Comparison of ENCODE assay signal across 9 mouse cellular contexts in the genomic region with DNA sequence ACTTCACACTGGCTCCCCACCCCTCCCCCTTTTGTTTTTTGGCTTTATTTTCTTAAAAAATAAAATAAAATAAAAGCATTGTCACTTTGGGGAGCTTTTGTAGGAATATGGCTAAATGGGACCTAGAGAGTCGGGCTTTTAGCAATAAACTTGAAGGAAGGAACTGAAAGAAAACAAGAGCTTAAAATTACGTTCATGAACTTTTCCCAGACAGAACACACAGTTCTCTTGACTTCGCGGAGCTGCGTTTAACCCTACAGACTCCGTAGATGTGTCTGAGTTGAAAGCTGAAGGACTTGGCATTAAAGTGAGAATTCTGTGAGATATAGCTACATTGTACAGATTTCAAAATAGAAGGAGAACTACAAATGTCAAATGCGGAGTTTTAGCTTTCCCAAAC.
DNase-seq lines count a peak whose midpoint lies in the region; ATAC-seq and TF ChIP-seq lines count a peak whose summit lies in the region.
"Had no signal": no experiment of that assay in that cellular context is flagged by ENCODE, and none has a peak within 500 bp of the region (broad histone marks: within the 10 kb centered on the region; RNA-seq: fewer than 3 reads in every experiment).

No protein-coding gene starts in this region.

- TF ChIP-seq EP300 in heart, adult 2 months (IDR thresholded peaks at IDR 0.05; ENCODE audit: insufficient read depth, low read depth, low read length): no peak

- ATAC-seq in lung, embryonic 14.5 days (ENCODE audit: insufficient read depth): no peak
- no peak for ATAC-seq in hindbrain, embryonic 15.5 days (ENCODE audit: low FRiP score, low read depth)
- ATAC-seq in inflammation-experienced regulatory T-cells, adult 6 months: no peak

- H3K79me2 ChIP-seq in heart, adult 2 months (replicated peaks; ENCODE audit: control insufficient read depth, insufficient read depth, low read length): peaks cover 2% of the 10 kb centered on the region; the same call in 1 of the 2 replicates

- peak overlapping the region; percentile 68 for H3K9ac ChIP-seq in heart, adult 2 months (ENCODE audit: low read depth, low read length)
- peak overlapping the region; percentile 52 for H3K9ac ChIP-seq in lung, embryonic 14.5 days
- no peak overlapping the region for H3K9ac ChIP-seq in hindbrain, embryonic 15.5 days

- TF ChIP-seq POLR2A in heart, adult 2 months (IDR thresholded peaks at IDR 0.05; ENCODE audit: insufficient read depth, low read depth, low read length): no peak
- TF ChIP-seq POLR2A in olfactory bulb, adult 2 months (IDR thresholded peaks at IDR 0.05; ENCODE audit: insufficient read depth, low read depth, low read length): no peak

- peak overlapping the region; percentile 52 for H3K4me3 ChIP-seq in heart, adult 2 months
- H3K4me3 ChIP-seq in lung, embryonic 14.5 days (ENCODE audit: low read depth, low read length): peak overlapping the region; percentile 36
- peak overlapping the region; percentile 32 for H3K4me3 ChIP-seq in hindbrain, embryonic 15.5 days
- peak overlapping the region; percentile 49 for H3K4me3 ChIP-seq in olfactory bulb, adult 2 months (ENCODE audit: insufficient read depth, low read depth, low read length)

- no peak for DNase-seq in heart, adult 2 months
- no peak for DNase-seq in heart, postnatal 10 days
- peak; percentile 46 for DNase-seq in lung, embryonic 14.5 days
- no peak for DNase-seq in lung, adult 18-20 months
- no peak for DNase-seq in natural killer cell, adult 2 months (ENCODE audit: low spot score in 2 of 2)

- H3K4me1 ChIP-seq in heart, adult 2 months (ENCODE audit: control insufficient read depth, insufficient read depth, low read length): peaks cover 36% of the 10 kb centered on the region
- peaks cover 35% of the 10 kb centered on the region for H3K4me1 ChIP-seq in lung, embryonic 14.5 days (ENCODE audit: insufficient read depth)
- H3K4me1 ChIP-seq in hindbrain, embryonic 15.5 days (replicated peaks): peaks cover 53% of the 10 kb centered on the region
- H3K4me1 ChIP-seq in olfactory bulb, adult 2 months (ENCODE audit: control insufficient read depth, insufficient read depth, low read length): no peaks in the 10 kb centered on the region

- no peaks in the 10 kb centered on the region for H3K27me3 ChIP-seq in heart, adult 2 months (ENCODE audit: control insufficient read depth, insufficient read depth, low read length)
- H3K27me3 ChIP-seq in lung, embryonic 14.5 days (ENCODE audit: insufficient read depth, low read length): no peaks in the 10 kb centered on the region
- no peaks in the 10 kb centered on the region for H3K27me3 ChIP-seq in hindbrain, embryonic 15.5 days
- H3K27me3 ChIP-seq: CH12.LX had no signal

- TF ChIP-seq CTCF in heart, adult 2 months (IDR thresholded peaks at IDR 0.05): no peak
- no peak for TF ChIP-seq CTCF in lung, embryonic 14.5 days (IDR thresholded peaks at IDR 0.05; ENCODE audit: low read depth)
- TF ChIP-seq CTCF in olfactory bulb, adult 2 months (IDR thresholded peaks at IDR 0.05; ENCODE audit: insufficient read depth, low read depth, low read length): no peak

- intact Hi-C loops in heart, adult 2 months (cut with DNase I): loop anchor here (2.0 to 5.0 kb wide), 5 partner anchors 53 to 239 kb away; no protein-coding TSS in a partner anchor
- intact Hi-C loops in heart, postnatal 10 days (cut with DNase I): loop anchor here (2.0 to 5.0 kb wide), 3 partner anchors 53 to 237 kb away; no protein-coding TSS in a partner anchor

- no peaks in the 10 kb centered on the region for H3K9me3 ChIP-seq in lung, embryonic 14.5 days (ENCODE audit: low read depth, low read length)
- no peaks in the 10 kb centered on the region for H3K9me3 ChIP-seq in hindbrain, embryonic 15.5 days

- peak overlapping the region; percentile 97 for H3K27ac ChIP-seq in heart, adult 2 months
- peak overlapping the region; percentile 98 for H3K27ac ChIP-seq in lung, embryonic 14.5 days (ENCODE audit: low read depth)
- peak overlapping the region; percentile 82 for H3K27ac ChIP-seq in hindbrain, embryonic 15.5 days (replicated peaks)
- H3K27ac ChIP-seq in olfactory bulb, adult 2 months (ENCODE audit: insufficient read depth, low read depth, low read length): peak overlapping the region; percentile 85; the same call in 1 of the 2 replicates

- H3K36me3 ChIP-seq in heart, adult 2 months (ENCODE audit: control insufficient read depth, insufficient read depth, low read length): peaks cover 31% of the 10 kb centered on the region
- H3K36me3 ChIP-seq in lung, embryonic 14.5 days (ENCODE audit: insufficient read depth): no peaks in the 10 kb centered on the region
- no peaks in the 10 kb centered on the region for H3K36me3 ChIP-seq in hindbrain, embryonic 15.5 days

- peak overlapping the region; percentile 66 for H3K4me2 ChIP-seq in lung, embryonic 14.5 days
- H3K4me2 ChIP-seq in hindbrain, embryonic 15.5 days: peak overlapping the region; percentile 53

- WGBS in heart, adult 2 months: 16% methylated on average over 7 of the region's 7 CpGs
- 28% methylated on average over 7 of the region's 7 CpGs for WGBS in lung, embryonic 14.5 days
- WGBS in hindbrain, embryonic 15.5 days: 51% methylated on average over 7 of the region's 7 CpGs
- 8% methylated on average over 7 of the region's 7 CpGs for WGBS in olfactory bulb, adult 2 months
